Mouse (Mus musculus): ENCODE results near the gene Gm14151. TPM values are rescaled to one million over a fixed set of nuclear protein-coding genes. Genes with fewer than 3 reads are reported as not detected.
"Not testable (repeated sequence)": the region's sequence is repeated elsewhere in the genome, so short reads cannot be mapped to it uniquely, and the experiment has no call there.

Gene Gm14151
- not detected for polyA plus RNA-seq (2021)

DNA sequence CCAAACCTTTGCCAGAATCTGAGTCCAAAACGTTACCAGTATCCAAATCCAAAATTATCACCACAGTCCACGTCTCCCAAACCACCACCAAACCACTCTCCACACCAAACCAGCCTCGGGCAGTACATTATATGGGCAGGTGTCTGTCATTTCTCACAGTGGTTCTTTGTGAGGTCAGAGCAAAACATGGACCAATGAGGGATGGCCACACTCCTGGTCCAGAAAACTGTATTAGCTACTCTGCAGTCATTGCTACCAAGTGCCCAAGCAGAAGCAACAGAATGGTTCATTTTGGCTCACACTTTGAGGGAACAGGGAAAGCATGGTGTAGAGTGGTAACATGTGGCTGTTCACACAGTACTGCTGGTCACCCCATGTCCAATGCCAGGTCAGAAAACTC is at the start of gene Gm14151:
TSS of gene Gm14151 (minus strand) at position 101 of the 400 bp plus-strand sequence.
- ATAC-seq; POLR2A ChIA-PET; in situ Hi-C loops (cut with MboI; ENCODE audit: low pct_unique_long_range_greater_than_20kb); CTCF ChIA-PET; H3K27me3 ChIP-seq; DNase-seq (ENCODE audit: low read depth, low spot score): not testable (repeated sequence)

- ATAC-seq; DNase-seq (ENCODE audit: low read depth, low spot score); in situ Hi-C loops (cut with MboI; ENCODE audit: low pct_unique_long_range_greater_than_20kb); POLR2A ChIA-PET; H3K27me3 ChIP-seq; CTCF ChIA-PET: not testable (repeated sequence)
Observed at GRCm38 (mm10) chr2:151097945-151098344, 5.8 kb upstream of the Gm14151 start, which contains the start of gene Gm14147. TSS of gene Gm14147 (plus strand) at chr2:151098245.

GRCm38 (mm10) chr2:151056637-151057036 is 35.5 kb downstream of the Gm14151 start:
- CTCF ChIA-PET = no interaction called here
- H3K27me3 ChIP-seq = peaks cover 21% of the 10 kb centered on the region
- DNase-seq (ENCODE audit: low read depth, low spot score) (no peak), ATAC-seq (no peak)
- in situ Hi-C loops (cut with MboI; ENCODE audit: low pct_unique_long_range_greater_than_20kb) = no loop called here
- POLR2A ChIA-PET = no interaction called here
- no peak for TF ChIP-seq CTCF (IDR thresholded peaks at IDR 0.05)

- ATAC-seq (no peak), DNase-seq (ENCODE audit: low read depth, low spot score) (no peak)
- H3K27me3 ChIP-seq = no peaks in the 10 kb centered on the region
- TF ChIP-seq CTCF (IDR thresholded peaks at IDR 0.05) = no peak
- POLR2A ChIA-PET = interaction anchor here (1.4 kb wide), 1 partner anchor 31 kb away, joined by 5 read pairs; no protein-coding TSS in a partner anchor
- CTCF ChIA-PET = interaction anchor here (1.0 to 3.5 kb wide), 2 partner anchors 11 to 14 kb away, joined by 3 to 10 read pairs; no protein-coding TSS in a partner anchor
- in situ Hi-C loops (cut with MboI; ENCODE audit: low pct_unique_long_range_greater_than_20kb) = no loop called here
Observed at GRCm38 (mm10) chr2:151040411-151040810, 51.7 kb downstream of the Gm14151 start.

GRCm38 (mm10) chr2:151039726-151040125 is 52.4 kb downstream of the Gm14151 start:
- POLR2A ChIA-PET = interaction anchor here (0.8 to 1.4 kb wide), 2 partner anchors 20 to 30 kb away, joined by 3 to 5 read pairs; no protein-coding TSS in a partner anchor
- no peaks in the 10 kb centered on the region for H3K27me3 ChIP-seq
- no peak for TF ChIP-seq CTCF (IDR thresholded peaks at IDR 0.05)
- ATAC-seq = peak; percentile 13
- no peak for DNase-seq (ENCODE audit: low read depth, low spot score)
- in situ Hi-C loops (cut with MboI; ENCODE audit: low pct_unique_long_range_greater_than_20kb) = no loop called here
- CTCF ChIA-PET = interaction anchor here (1.7 kb wide), 1 partner anchor 38 kb away, joined by 4 read pairs; no protein-coding TSS in a partner anchor

GRCm38 (mm10) chr2:151039232-151039695 is 52.9 kb downstream of the Gm14151 start, which contains the start of the genes Ninl and Nanp:
TSS of gene Ninl (minus strand) at chr2:151039382.
TSS of gene Nanp (minus strand) at chr2:151039398.
- CTCF ChIA-PET = interaction anchor here (1.7 kb wide), 1 partner anchor 37 kb away, joined by 4 read pairs; no protein-coding TSS in a partner anchor
- ATAC-seq (peak; percentile 96), DNase-seq (ENCODE audit: low read depth, low spot score) (peak; percentile 80)
- TF ChIP-seq CTCF (IDR thresholded peaks at IDR 0.05) = no peak
- in situ Hi-C loops (cut with MboI; ENCODE audit: low pct_unique_long_range_greater_than_20kb) = no loop called here
- POLR2A ChIA-PET = interaction anchor here (0.8 to 1.5 kb wide), 4 partner anchors 12 to 38 kb away, joined by 3 to 5 read pairs (median 4); no protein-coding TSS in a partner anchor
- H3K27me3 ChIP-seq = no peaks in the 10 kb centered on the region

- ATAC-seq (peak; percentile 17), DNase-seq (ENCODE audit: low read depth, low spot score) (no peak)
- in situ Hi-C loops (cut with MboI; ENCODE audit: low pct_unique_long_range_greater_than_20kb) = no loop called here
- no peaks in the 10 kb centered on the region for H3K27me3 ChIP-seq
- ChIA-PET CTCF (interaction anchor here (1.7 kb wide), 1 partner anchor 37 kb away, joined by 4 read pairs; no protein-coding TSS in a partner anchor), POLR2A (interaction anchor here (1.1 to 1.5 kb wide), 3 partner anchors 11 to 38 kb away, joined by 3 to 5 read pairs (median 5); no protein-coding TSS in a partner anchor)
- no peak for TF ChIP-seq CTCF (IDR thresholded peaks at IDR 0.05)
Observed at GRCm38 (mm10) chr2:151038811-151039222, 53.3 kb downstream of the Gm14151 start.

DNA sequence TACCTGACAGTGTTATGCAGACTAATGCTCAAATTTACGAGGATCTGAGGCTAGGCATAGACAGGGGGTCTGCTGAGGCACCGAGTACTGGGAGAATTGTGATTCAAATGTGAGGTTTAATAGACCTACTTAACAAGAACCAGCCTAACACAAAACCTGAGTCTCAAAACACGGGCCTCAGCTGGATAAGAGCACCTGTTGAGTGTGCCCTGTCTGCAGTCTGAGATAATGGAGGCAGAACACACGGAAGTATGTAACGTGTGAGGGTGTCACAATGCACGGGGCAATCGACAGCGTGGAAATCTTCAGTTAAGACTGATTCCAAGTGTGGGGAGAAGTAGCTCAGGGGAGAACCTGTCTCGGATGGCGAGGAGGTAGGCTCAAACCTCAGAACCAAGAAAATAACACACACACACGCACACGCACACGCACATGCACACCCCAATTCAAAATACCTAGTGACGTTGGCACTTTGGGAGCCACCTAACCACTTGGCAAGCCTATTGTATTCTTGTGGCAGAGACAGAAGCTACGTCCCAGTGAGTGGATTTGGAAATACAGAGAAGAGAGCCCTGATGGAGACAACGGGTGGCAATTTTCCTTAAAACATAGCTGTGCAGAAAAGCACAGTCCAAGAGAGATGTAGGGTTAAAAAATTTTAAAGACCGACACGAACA is 54.1 kb downstream of the Gm14151 start:
- no peak for TF ChIP-seq CTCF (IDR thresholded peaks at IDR 0.05)
- DNase-seq (ENCODE audit: low read depth, low spot score) (no peak), ATAC-seq (no peak)
- CTCF ChIA-PET = interaction anchor here (1.7 kb wide), 1 partner anchor 36 kb away, joined by 4 read pairs; no protein-coding TSS in a partner anchor
- H3K27me3 ChIP-seq = no peaks in the 10 kb centered on the region
- POLR2A ChIA-PET = interaction anchor here (1.1 to 1.5 kb wide), 2 partner anchors 10 to 37 kb away, joined by 3 to 5 read pairs; no protein-coding TSS in a partner anchor
- in situ Hi-C loops (cut with MboI; ENCODE audit: low pct_unique_long_range_greater_than_20kb) = no loop called here

GRCm38 (mm10) chr2:151037292-151037691 is 54.9 kb downstream of the Gm14151 start:
- no peak for DNase-seq (ENCODE audit: low read depth, low spot score)
- ChIA-PET CTCF (no interaction called here), POLR2A (no interaction called here)
- H3K27me3 ChIP-seq = no peaks in the 10 kb centered on the region
- TF ChIP-seq CTCF (IDR thresholded peaks at IDR 0.05) = no peak
- in situ Hi-C loops (cut with MboI; ENCODE audit: low pct_unique_long_range_greater_than_20kb) = no loop called here
- no peak for ATAC-seq

Other genes starting within 250 kb of the Gm14151 start
- 78.5 TPM for gene Abhd12, start 187.6 kb downstream of the Gm14151 start, polyA plus RNA-seq (2021)
- gene Gins1, start 186.9 kb downstream of the Gm14151 start, polyA plus RNA-seq (2021) = 10.5 TPM
- gene Ninl, start 53.0 kb downstream of the Gm14151 start, polyA plus RNA-seq (2021) = 21.0 TPM
- 10.2 TPM for gene Nanp, start 53.0 kb downstream of the Gm14151 start, polyA plus RNA-seq (2021)
- gene Gm14147, start 5.9 kb upstream of the Gm14151 start, polyA plus RNA-seq (2021) = not detected

All from Patski (cell line).